Mouse (Mus musculus): ENCODE measurements around the gene Cracr2a. TPM values are rescaled to one million over a fixed set of nuclear protein-coding genes. Genes with fewer than 3 reads are reported as not detected.

The Cracr2a gene
- polyA plus RNA-seq, 1 experiment from 2014 or later, result 1.1 TPM

DNA sequence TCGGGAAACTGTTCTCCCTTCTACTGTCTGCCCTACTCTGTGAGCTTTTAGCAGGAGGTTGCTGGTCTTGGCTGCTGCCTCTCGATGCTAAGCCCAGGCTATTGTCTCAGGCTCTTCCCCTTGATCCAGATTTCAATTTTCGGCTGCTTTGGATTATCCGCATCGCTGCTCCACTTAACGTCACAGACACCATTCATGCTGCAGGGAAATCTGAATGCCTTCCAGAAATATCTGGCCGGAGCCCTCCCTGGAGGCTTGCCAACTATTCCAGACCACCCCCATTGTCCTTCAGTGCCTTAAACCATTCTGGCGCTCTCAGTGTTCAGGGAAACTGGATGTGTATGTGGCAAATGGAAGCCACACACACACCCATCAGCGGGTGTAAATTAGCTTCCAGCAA is 66.3 kb downstream of the Cracr2a start:
- WGBS, result 58% methylated on average over 9 of the region's 9 CpGs
- Histone ChIP-seq H3K4me2 (replicated peaks; ENCODE audit: low read depth) (no peak overlapping the region), H3K9ac (ENCODE audit: low read depth, low read length) (no peak overlapping the region), H3K4me3 (ENCODE audit: low read depth, low read length) (no peak overlapping the region), H3K36me3 (ENCODE audit: control insufficient read depth, insufficient read depth) (no peaks in the 10 kb centered on the region), H3K27me3 (replicated peaks; ENCODE audit: control insufficient read depth, insufficient read depth, low read length) (no peaks in the 10 kb centered on the region), H3K27ac (ENCODE audit: low read depth, low read length) (no peak overlapping the region), H3K4me1 (replicated peaks; ENCODE audit: control insufficient read depth, insufficient read depth, low read length) (no peaks in the 10 kb centered on the region), H3K9me3 (ENCODE audit: control insufficient read depth) (no peaks in the 10 kb centered on the region)
- TF ChIP-seq CTCF (IDR thresholded peaks at IDR 0.05; ENCODE audit: low read depth), result no peak
- ATAC-seq, result no peak

GRCm38 (mm10) chr6:127629249-127629648 is 68.1 kb downstream of the Cracr2a start:
- no peak overlapping the region for H3K9ac ChIP-seq (ENCODE audit: low read depth, low read length)
- 85% methylated on average over 2 of the region's 2 CpGs for WGBS
- H3K27me3 ChIP-seq (replicated peaks; ENCODE audit: control insufficient read depth, insufficient read depth, low read length), result no peaks in the 10 kb centered on the region
- H3K4me3 ChIP-seq (ENCODE audit: low read depth, low read length), result no peak overlapping the region
- H3K4me2 ChIP-seq (replicated peaks; ENCODE audit: low read depth), result no peak overlapping the region
- H3K4me1 ChIP-seq (replicated peaks; ENCODE audit: control insufficient read depth, insufficient read depth, low read length), result no peaks in the 10 kb centered on the region
- no peak for TF ChIP-seq CTCF (IDR thresholded peaks at IDR 0.05; ENCODE audit: low read depth)
- ATAC-seq, result no peak
- H3K9me3 ChIP-seq (ENCODE audit: control insufficient read depth), result no peaks in the 10 kb centered on the region
- no peak overlapping the region for H3K27ac ChIP-seq (ENCODE audit: low read depth, low read length)
- no peaks in the 10 kb centered on the region for H3K36me3 ChIP-seq (ENCODE audit: control insufficient read depth, insufficient read depth)

- H3K27ac ChIP-seq (ENCODE audit: low read depth, low read length), result no peak overlapping the region
- no peaks in the 10 kb centered on the region for H3K4me1 ChIP-seq (replicated peaks; ENCODE audit: control insufficient read depth, insufficient read depth, low read length)
- H3K4me2 ChIP-seq (replicated peaks; ENCODE audit: low read depth), result no peak overlapping the region
- no peak for ATAC-seq
- H3K4me3 ChIP-seq (ENCODE audit: low read depth, low read length), result no peak overlapping the region
- no peak for TF ChIP-seq CTCF (IDR thresholded peaks at IDR 0.05; ENCODE audit: low read depth)
- no peaks in the 10 kb centered on the region for H3K27me3 ChIP-seq (replicated peaks; ENCODE audit: control insufficient read depth, insufficient read depth, low read length)
- 66% methylated on average over 2 of the region's 2 CpGs for WGBS
- no peaks in the 10 kb centered on the region for H3K36me3 ChIP-seq (ENCODE audit: control insufficient read depth, insufficient read depth)
- H3K9me3 ChIP-seq (ENCODE audit: control insufficient read depth), result no peaks in the 10 kb centered on the region
- H3K9ac ChIP-seq (ENCODE audit: low read depth, low read length), result no peak overlapping the region
Measured at GRCm38 (mm10) chr6:127634858-127635257, 73.7 kb downstream of the Cracr2a start.

DNA sequence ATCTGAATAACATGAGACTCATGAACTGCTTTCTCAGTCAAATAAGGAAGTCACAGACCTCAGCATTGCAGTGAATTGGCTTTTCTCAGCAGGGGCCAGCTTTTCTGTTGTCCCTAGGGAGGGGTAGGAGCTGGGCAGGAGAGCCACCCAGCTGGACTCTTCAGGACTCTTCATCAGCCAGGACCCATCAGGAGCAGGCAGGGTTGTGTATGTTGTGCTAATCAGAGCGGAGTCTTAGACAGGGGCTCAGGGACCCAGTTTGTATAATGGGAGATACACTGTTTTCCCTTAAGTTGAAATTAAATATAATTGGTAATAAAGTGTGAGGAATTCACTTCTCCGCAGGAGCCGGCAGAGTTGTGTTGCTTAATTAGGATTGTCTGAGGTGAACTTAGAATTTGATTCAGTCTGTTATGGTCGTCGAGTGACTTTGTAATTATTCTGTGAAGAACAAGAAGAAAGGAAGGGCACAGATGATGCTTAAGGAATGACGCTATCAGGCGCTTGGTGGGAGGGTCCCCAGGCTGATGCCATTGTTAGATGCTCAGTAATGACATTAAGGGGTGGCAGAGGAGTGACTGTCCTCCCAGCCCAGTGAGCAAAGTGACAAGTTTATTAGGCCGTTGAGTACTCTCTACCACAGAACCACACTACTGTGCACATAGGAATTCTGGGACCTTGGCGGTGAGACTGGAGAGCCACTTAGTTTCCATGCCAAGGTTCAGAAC is 74.5 kb downstream of the Cracr2a start:
- Histone ChIP-seq H3K9ac (ENCODE audit: low read depth, low read length) (no peak overlapping the region), H3K9me3 (ENCODE audit: control insufficient read depth) (no peaks in the 10 kb centered on the region), H3K27ac (ENCODE audit: low read depth, low read length) (no peak overlapping the region), H3K36me3 (ENCODE audit: control insufficient read depth, insufficient read depth) (no peaks in the 10 kb centered on the region), H3K4me1 (replicated peaks; ENCODE audit: control insufficient read depth, insufficient read depth, low read length) (no peaks in the 10 kb centered on the region), H3K27me3 (replicated peaks; ENCODE audit: control insufficient read depth, insufficient read depth, low read length) (no peaks in the 10 kb centered on the region), H3K4me2 (replicated peaks; ENCODE audit: low read depth) (no peak overlapping the region), H3K4me3 (ENCODE audit: low read depth, low read length) (no peak overlapping the region)
- no peak for ATAC-seq
- TF ChIP-seq CTCF (IDR thresholded peaks at IDR 0.05; ENCODE audit: low read depth), result no peak
- WGBS, result 74% methylated on average over 9 of the region's 9 CpGs

- H3K36me3 ChIP-seq (ENCODE audit: control insufficient read depth, insufficient read depth), result no peaks in the 10 kb centered on the region
- H3K9me3 ChIP-seq (ENCODE audit: control insufficient read depth), result no peaks in the 10 kb centered on the region
- ATAC-seq, result no peak
- H3K4me2 ChIP-seq (replicated peaks; ENCODE audit: low read depth), result no peak overlapping the region
- H3K4me1 ChIP-seq (replicated peaks; ENCODE audit: control insufficient read depth, insufficient read depth, low read length), result no peaks in the 10 kb centered on the region
- no peak overlapping the region for H3K27ac ChIP-seq (ENCODE audit: low read depth, low read length)
- H3K9ac ChIP-seq (ENCODE audit: low read depth, low read length), result no peak overlapping the region
- no peak for TF ChIP-seq CTCF (IDR thresholded peaks at IDR 0.05; ENCODE audit: low read depth)
- H3K4me3 ChIP-seq (ENCODE audit: low read depth, low read length), result no peak overlapping the region
- WGBS, result 44% methylated on average over 8 of the region's 8 CpGs
- no peaks in the 10 kb centered on the region for H3K27me3 ChIP-seq (replicated peaks; ENCODE audit: control insufficient read depth, insufficient read depth, low read length)
Measured at GRCm38 (mm10) chr6:127641077-127641801, 80.1 kb downstream of the Cracr2a start.

DNA sequence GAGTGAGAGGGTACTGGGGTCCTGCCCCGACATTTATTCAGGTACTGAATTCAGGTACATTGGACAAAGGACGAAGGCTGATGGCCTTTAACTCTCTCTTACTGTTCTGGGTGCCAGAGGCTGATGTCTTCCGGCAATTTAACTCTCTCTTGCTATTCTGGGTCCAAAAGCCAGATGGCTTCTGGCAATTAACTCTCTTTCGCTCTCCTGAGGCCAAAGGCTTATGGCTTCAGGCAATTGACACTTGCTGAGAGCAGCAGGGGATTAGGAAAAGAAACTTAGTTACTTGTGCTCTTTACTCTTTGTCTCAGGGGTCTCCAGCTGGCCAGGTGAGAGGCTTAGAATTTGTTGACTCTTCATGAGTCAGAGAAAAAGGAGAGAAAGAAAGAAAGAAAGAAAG is 94.8 kb downstream of the Cracr2a start:
- H3K9ac ChIP-seq (ENCODE audit: low read depth, low read length), result no peak overlapping the region
- no peak for ATAC-seq
- WGBS, result 52% methylated on average over 4 of the region's 4 CpGs

More for the DNA sequence above, 94.8 kb downstream of the Cracr2a start:
- no peak overlapping the region for H3K4me3 ChIP-seq (ENCODE audit: low read depth, low read length)
- no peaks in the 10 kb centered on the region for H3K36me3 ChIP-seq (ENCODE audit: control insufficient read depth, insufficient read depth)
- H3K27ac ChIP-seq (ENCODE audit: low read depth, low read length), result no peak overlapping the region
- H3K9me3 ChIP-seq (ENCODE audit: control insufficient read depth), result no peaks in the 10 kb centered on the region
- no peak overlapping the region for H3K4me2 ChIP-seq (replicated peaks; ENCODE audit: low read depth)
- no peaks in the 10 kb centered on the region for H3K27me3 ChIP-seq (replicated peaks; ENCODE audit: control insufficient read depth, insufficient read depth, low read length)
- TF ChIP-seq CTCF (IDR thresholded peaks at IDR 0.05; ENCODE audit: low read depth), result no peak
- no peaks in the 10 kb centered on the region for H3K4me1 ChIP-seq (replicated peaks; ENCODE audit: control insufficient read depth, insufficient read depth, low read length)
